Mouse (Mus musculus) adrenal gland, postnatal 0 days (tissue): ENCODE results near the gene Glb1l2. TPM values are rescaled to one million over a fixed set of nuclear protein-coding genes. Genes with fewer than 3 reads are reported as not detected.

Source experiments
- polyA plus RNA-seq: library from polyadenylated mRNA; unstranded; fragments of >200 nt; fragmentation: Nextera tagmentation; extraction: Ambion mirVana; gene quantifications from 2 replicates; pipeline ENCODE4 v1.2.1, GENCODE M21; 2015

Gene Glb1l2
- 2.4 and 2.6 TPM in 2 replicates for polyA plus RNA-seq

DNA sequence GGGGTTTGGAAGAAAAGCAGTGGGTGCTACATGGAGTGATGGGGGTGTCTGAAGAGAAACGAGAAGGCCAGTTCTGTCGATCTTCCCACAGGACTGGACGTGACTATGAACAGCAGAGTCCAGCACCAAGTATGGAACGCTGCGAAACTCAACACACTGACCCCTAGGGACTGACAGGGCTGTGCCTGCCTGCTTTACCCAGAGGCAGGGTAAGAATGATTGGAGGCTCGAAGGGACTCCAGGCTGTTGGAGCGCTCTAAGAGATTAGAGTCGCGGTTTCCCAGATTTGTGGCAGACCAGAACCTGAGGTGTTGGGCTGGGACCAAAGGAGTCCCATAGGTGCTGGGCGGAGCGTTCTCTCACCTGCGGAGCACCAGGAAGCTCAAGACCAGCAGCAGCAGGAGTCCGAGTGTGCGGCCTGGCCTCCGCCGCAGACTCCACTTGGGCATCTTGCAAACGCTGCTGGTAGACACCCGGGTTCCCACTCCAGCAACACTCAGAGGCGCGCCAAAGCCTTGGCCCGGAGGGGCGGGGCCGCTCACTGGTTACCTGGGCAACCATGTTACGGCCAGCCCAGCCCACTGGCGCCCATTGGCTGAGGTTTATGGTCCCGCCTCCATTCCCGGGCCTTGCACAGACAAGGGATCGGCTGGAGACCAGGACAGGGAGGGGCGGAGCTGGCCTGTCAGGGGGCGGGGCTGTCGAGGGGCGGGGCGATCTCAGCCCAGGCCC, at the start of gene Glb1l2:
Gene Glb1l2 (minus strand): TSS at position 534 of the 732 bp plus-strand sequence.

DNA sequence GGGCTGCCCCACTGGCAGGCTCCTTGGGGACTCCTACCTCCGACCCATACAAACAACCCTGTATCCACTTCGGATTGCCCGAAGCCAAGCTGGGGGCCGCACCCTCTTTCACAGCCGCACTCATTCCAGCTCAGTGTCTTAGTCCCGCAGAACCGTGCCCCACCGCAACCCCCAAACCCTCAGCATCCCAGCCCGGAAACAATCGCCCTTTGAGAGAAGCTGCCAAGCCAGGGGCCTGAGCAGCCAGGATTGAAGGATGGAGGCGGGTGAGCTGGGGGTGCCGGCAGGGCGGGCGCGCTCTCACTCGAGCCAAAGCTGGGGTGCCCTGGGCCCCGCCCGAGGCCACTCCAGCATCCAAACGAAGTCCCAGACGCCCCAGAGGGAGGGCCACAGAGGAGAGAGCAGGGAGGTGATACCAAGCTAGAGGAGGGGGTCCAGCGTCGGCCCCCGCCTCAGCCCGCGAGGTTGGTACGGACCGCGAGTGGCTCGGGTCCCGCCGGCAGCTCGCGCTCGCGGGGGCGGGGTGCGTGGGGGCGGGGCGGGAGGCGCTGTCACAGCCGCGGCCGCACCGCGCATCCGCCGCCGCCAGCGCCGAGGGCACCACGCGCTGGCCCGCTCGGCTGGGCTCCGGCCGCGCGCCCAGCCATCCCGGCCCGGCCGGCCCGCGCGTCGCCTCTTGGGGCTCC, 72.9 kb downstream of the Glb1l2 start, which contains the start of gene B3gat1:
Gene B3gat1 (plus strand): TSS at position 523 of the 686 bp plus-strand sequence.

Other genes starting within 250 kb of the Glb1l2 start
- gene B3gat1, start 72.7 kb downstream of the Glb1l2 start, polyA plus RNA-seq: 0.57 and 2.2 TPM in 2 replicates
- 0.50 and 1.2 TPM in 2 replicates for gene Glb1l3, start 54.4 kb upstream of the Glb1l2 start, polyA plus RNA-seq
- gene Gm1110, start 116.6 kb upstream of the Glb1l2 start, polyA plus RNA-seq: not detected in 2 replicates
- 32.6 and 62.5 TPM in 2 replicates for gene Acad8, start 193.1 kb upstream of the Glb1l2 start, polyA plus RNA-seq
- 123 and 145 TPM in 2 replicates for gene Thyn1, start 193.2 kb upstream of the Glb1l2 start, polyA plus RNA-seq
- 21.8 and 24.6 TPM in 2 replicates for gene Vps26b, start 223.6 kb upstream of the Glb1l2 start, polyA plus RNA-seq
- gene Ncapd3, start 223.7 kb upstream of the Glb1l2 start, polyA plus RNA-seq: 6.3 and 11.4 TPM in 2 replicates